Mouse (Mus musculus) neural tube, embryonic 11.5 days (tissue): ENCODE data around the gene Rps11. TPM values are rescaled to one million over a fixed set of nuclear protein-coding genes. Genes with fewer than 3 reads are reported as not detected.

Experiments used
- ATAC-seq: fragments of 200-750 bp; cut with Nextera tagmentation; 2 replicates; pipeline ENCODE4 v1.8.0; 2017; ENCODE audit warnings: moderate number of reproducible peaks, mild to moderate bottlenecking, moderate TSS enrichment, moderate library complexity; ENCODE audit not compliant: insufficient read depth, low FRiP score, low TSS enrichment
- DNase-seq: peaks from one replicate; pipeline ENCODE4 v3.0.0-alpha.2; 2015; ENCODE audit warnings: low spot score
- H3K27ac ChIP-seq: fragments of 300-500 bp; sonication (generic); 2 replicates; pipeline ENCODE4 v1.5.1; 2014; ENCODE audit warnings: low read depth, mild to moderate bottlenecking, low read length
- H3K27me3 ChIP-seq: fragments of 300-500 bp; sonication (generic); 2 replicates; pipeline ENCODE4 v1.6.1; 2014; ENCODE audit warnings: mild to moderate bottlenecking, low read length, mixed read lengths; ENCODE audit not compliant: control insufficient read depth, insufficient read depth
- H3K36me3 ChIP-seq: fragments of 300-500 bp; sonication (generic); 2 replicates; pipeline ENCODE4 v1.6.1; 2014; ENCODE audit warnings: mild to moderate bottlenecking, low read length, moderate library complexity, mixed read lengths; ENCODE audit not compliant: control insufficient read depth, insufficient read depth
- H3K4me1 ChIP-seq: fragments of 300-500 bp; sonication (generic); 2 replicates; pipeline ENCODE4 v1.6.1; 2014; ENCODE audit warnings: low read length, mixed read lengths; ENCODE audit not compliant: control insufficient read depth, insufficient read depth
- H3K4me2 ChIP-seq: fragments of 300-500 bp; sonication (generic); 2 replicates; pipeline ENCODE4 v1.6.1; 2014; ENCODE audit warnings: low read depth, mild to moderate bottlenecking, moderate library complexity
- H3K4me3 ChIP-seq: fragments of 300-500 bp; sonication (generic); 2 replicates; pipeline ENCODE4 v1.5.1; 2014; ENCODE audit warnings: low read depth, low read length
- H3K9ac ChIP-seq: fragments of 300-500 bp; sonication (generic); 2 replicates; pipeline ENCODE4 v1.6.1; 2014; ENCODE audit warnings: mild to moderate bottlenecking, low read length
- H3K9me3 ChIP-seq: fragments of 300-500 bp; sonication (generic); 2 replicates; pipeline ENCODE4 v1.6.1; 2016; ENCODE audit warnings: low read length; ENCODE audit not compliant: control insufficient read depth
- WGBS: fragments of 180-500 bp; shearing (Covaris S2); extraction: QIAGEN DNeasy Blood & Tissue Kit; methylation state at CpG from one replicate; pipeline ENCODE4 v1.1.7; 2014; 5-methylcytosine and 5-hydroxymethylcytosine counted together
- polyA plus RNA-seq: library from polyadenylated mRNA; unstranded; fragments of >200 nt; fragmentation: Nextera tagmentation; extraction: Ambion mirVana; gene quantifications from 2 replicates; pipeline ENCODE4 v1.2.1, GENCODE M21; 2014

Gene Rps11
- polyA plus RNA-seq, 1 experiment from 2014 or later = 1,454 TPM

DNA sequence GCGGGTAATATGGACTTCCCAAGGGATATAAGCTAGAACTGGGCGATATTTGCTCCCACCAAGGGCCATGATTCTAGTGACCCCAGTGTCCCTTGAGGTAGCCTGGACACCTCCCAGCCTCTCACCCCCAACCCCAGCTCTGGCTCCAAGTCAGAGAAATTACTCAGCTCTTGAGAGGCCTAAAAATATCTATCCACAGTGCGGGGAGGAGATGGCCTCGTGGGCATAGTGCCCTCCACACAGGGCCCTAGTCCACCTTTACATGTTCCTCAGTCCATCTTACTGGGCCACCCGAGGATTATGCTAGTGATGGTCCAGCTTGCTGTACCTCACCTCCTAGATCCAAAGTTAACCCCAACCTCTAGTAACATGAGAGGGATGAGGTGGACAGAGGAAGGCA, 40.6 kb upstream of the Rps11 start:
- DNase-seq (no peak), ATAC-seq (no peak)
- 67% methylated on average over 5 of the region's 5 CpGs for WGBS
- peaks cover 9% of the 10 kb centered on the region for H3K4me1 ChIP-seq
- no peak overlapping the region for H3K4me3 ChIP-seq
- peaks cover 72% of the 10 kb centered on the region for H3K27me3 ChIP-seq
- no peak overlapping the region for H3K9ac ChIP-seq
- no peaks in the 10 kb centered on the region for H3K36me3 ChIP-seq
- peaks cover 7% of the 10 kb centered on the region for H3K9me3 ChIP-seq
- H3K4me2 ChIP-seq = no peak overlapping the region
- H3K27ac ChIP-seq = no peak overlapping the region

DNA sequence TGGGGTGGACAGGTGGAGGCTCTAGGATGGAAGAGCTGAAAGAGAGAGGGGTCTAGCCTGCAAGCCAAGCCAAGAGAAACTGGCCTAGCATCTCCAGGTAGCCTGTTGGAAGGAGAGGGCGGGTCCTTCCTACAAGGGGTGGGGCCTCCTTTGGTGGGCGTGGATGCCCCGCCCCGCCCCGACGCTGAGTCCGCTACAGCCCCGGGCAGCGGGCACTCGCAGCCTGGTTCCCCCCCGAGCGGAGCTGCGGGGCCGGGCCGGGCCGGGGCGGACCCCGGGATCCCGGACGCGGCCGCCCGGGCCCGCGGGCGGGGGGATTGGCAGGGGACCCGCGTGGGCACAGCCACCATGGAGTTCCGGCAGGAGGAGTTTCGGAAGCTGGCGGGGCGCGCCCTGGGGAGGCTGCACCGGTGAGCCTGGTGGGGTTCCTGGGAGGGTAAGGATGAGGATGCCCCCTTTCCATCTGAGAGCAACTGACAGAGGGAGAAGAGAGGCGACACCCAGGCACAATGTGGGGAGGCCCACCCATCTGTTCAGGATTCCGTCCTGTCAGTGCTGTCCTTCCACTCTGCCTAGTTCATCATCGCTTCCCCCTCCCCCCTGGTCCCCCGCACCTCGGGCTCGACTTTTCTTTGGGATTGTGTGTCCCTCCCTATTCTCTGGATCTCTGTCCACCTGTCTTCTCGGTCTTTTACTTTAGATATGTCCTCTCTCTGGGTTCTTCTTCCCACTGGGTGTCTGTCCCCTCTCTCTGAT, 39.7 kb upstream of the Rps11 start, which contains the start of gene Slc17a7:
TSS of gene Slc17a7 (plus strand) at position 215 of the 756 bp plus-strand sequence.
- Histone ChIP-seq H3K4me3 (peak within 1 kb of the TSS; percentile 34), H3K4me2 (peak within 1 kb of the TSS; percentile 55), H3K4me1 (peaks cover 9% of the 10 kb centered on the region), H3K36me3 (0 out of 2 replicates have a peak, but pooled peaks cover 3% of the 10 kb centered on the region), H3K27me3 (peaks cover 63% of the 10 kb centered on the region), H3K27ac (no peak within 1 kb of the TSS), H3K9me3 (no peaks in the 10 kb centered on the region), H3K9ac (peak within 1 kb of the TSS; percentile 41)
- DNase-seq (peak; percentile 49), ATAC-seq (no peak)
- WGBS = 2% methylated on average over 38 of the region's 41 CpGs

GRCm38 (mm10) chr7:45162996-45163615, 38.9 kb upstream of the Rps11 start:
- 74% methylated on average over 9 of the region's 9 CpGs for WGBS
- Histone ChIP-seq H3K4me1 (peaks cover 9% of the 10 kb centered on the region), H3K36me3 (0 out of 2 replicates have a peak, but pooled peaks cover 3% of the 10 kb centered on the region), H3K4me2 (no peak overlapping the region), H3K27me3 (peaks cover 55% of the 10 kb centered on the region), H3K9me3 (no peaks in the 10 kb centered on the region), H3K27ac (no peak overlapping the region), H3K9ac (no peak overlapping the region), H3K4me3 (no peak overlapping the region)
- no peak for DNase-seq
- ATAC-seq = no peak

- DNase-seq (no peak), ATAC-seq (no peak)
- Histone ChIP-seq H3K36me3 (0 out of 2 replicates have a peak, but pooled peaks cover 3% of the 10 kb centered on the region), H3K27me3 (peaks cover 50% of the 10 kb centered on the region), H3K9me3 (no peaks in the 10 kb centered on the region), H3K4me1 (peaks cover 9% of the 10 kb centered on the region), H3K4me3 (peak overlapping the region; percentile 23), H3K4me2 (peak overlapping the region; percentile 63), H3K27ac (no peak overlapping the region), H3K9ac (no peak overlapping the region)
- 22% methylated on average over 6 of the region's 6 CpGs for WGBS
These were observed 38.3 kb upstream of the Rps11 start for GRCm38 (mm10) chr7:45162551-45162950.

GRCm38 (mm10) chr7:45161612-45162473, 37.6 kb upstream of the Rps11 start:
- no peak overlapping the region for H3K9ac ChIP-seq
- ATAC-seq (peak; percentile 77), DNase-seq (peak; percentile 88)
- H3K36me3 ChIP-seq = 0 out of 2 replicates have a peak, but pooled peaks cover 3% of the 10 kb centered on the region
- H3K4me2 ChIP-seq = peak overlapping the region; percentile 63
- no peak overlapping the region for H3K27ac ChIP-seq
- peak overlapping the region; percentile 23 for H3K4me3 ChIP-seq
- H3K9me3 ChIP-seq = no peaks in the 10 kb centered on the region
- peaks cover 9% of the 10 kb centered on the region for H3K4me1 ChIP-seq
- H3K27me3 ChIP-seq = peaks cover 44% of the 10 kb centered on the region
- 6% methylated on average over 35 of the region's 35 CpGs for WGBS

- H3K4me1 ChIP-seq = peaks cover 9% of the 10 kb centered on the region
- no peak overlapping the region for H3K4me2 ChIP-seq
- 0 out of 2 replicates have a peak, but pooled peaks cover 3% of the 10 kb centered on the region for H3K36me3 ChIP-seq
- H3K27ac ChIP-seq = no peak overlapping the region
- no peak for DNase-seq
- H3K9ac ChIP-seq = no peak overlapping the region
- WGBS = 98% methylated on average over 3 of the region's 3 CpGs
- H3K9me3 ChIP-seq = no peaks in the 10 kb centered on the region
- H3K27me3 ChIP-seq = peaks cover 35% of the 10 kb centered on the region
- no peak for ATAC-seq
- no peak overlapping the region for H3K4me3 ChIP-seq
These were observed 36.6 kb upstream of the Rps11 start for GRCm38 (mm10) chr7:45160866-45161265.

DNA sequence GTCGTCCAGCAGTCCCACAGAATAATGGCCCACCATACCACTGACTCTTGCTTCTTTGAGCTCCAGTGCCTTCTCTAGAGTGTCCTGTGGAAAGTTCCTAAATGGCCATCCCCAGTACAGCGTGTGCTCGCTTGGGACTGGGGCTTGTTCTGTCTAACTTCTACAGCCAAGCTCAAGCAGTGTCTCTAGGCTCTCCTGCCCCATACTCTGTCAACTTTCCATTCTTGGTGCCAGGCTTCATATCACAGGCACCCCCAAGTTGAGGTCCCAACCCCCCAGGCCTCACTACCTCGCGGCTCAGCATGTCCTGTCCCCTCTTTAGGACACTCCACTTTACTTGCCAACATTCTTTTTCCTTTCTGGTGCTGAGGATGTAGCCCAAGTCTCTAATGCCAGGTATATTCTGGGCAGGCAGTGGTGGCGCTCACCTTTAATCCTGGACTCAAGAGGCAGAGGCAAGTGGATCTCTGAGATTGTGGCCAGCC, 36.1 kb upstream of the Rps11 start:
- no peak overlapping the region for H3K9ac ChIP-seq
- no peak overlapping the region for H3K4me3 ChIP-seq
- peaks cover 9% of the 10 kb centered on the region for H3K4me1 ChIP-seq
- no peak overlapping the region for H3K4me2 ChIP-seq
- H3K36me3 ChIP-seq = 0 out of 2 replicates have a peak, but pooled peaks cover 3% of the 10 kb centered on the region
- ATAC-seq (no peak), DNase-seq (no peak)
- H3K27me3 ChIP-seq = peaks cover 30% of the 10 kb centered on the region
- no peaks in the 10 kb centered on the region for H3K9me3 ChIP-seq
- H3K27ac ChIP-seq = no peak overlapping the region
- WGBS = 95% methylated on average over 6 of the region's 6 CpGs

GRCm38 (mm10) chr7:45158991-45159390, 34.8 kb upstream of the Rps11 start:
- DNase-seq (no peak), ATAC-seq (no peak)
- 0 out of 2 replicates have a peak, but pooled peaks cover 3% of the 10 kb centered on the region for H3K36me3 ChIP-seq
- H3K27ac ChIP-seq = no peak overlapping the region
- WGBS = 92% methylated on average over 6 of the region's 6 CpGs
- H3K27me3 ChIP-seq = peaks cover 16% of the 10 kb centered on the region
- H3K4me2 ChIP-seq = no peak overlapping the region
- H3K9me3 ChIP-seq = no peaks in the 10 kb centered on the region
- H3K4me3 ChIP-seq = no peak overlapping the region
- H3K9ac ChIP-seq = no peak overlapping the region
- H3K4me1 ChIP-seq = peaks cover 9% of the 10 kb centered on the region
